Comparison of ENCODE assay signal across 13 mouse cellular contexts in the genomic region with DNA sequence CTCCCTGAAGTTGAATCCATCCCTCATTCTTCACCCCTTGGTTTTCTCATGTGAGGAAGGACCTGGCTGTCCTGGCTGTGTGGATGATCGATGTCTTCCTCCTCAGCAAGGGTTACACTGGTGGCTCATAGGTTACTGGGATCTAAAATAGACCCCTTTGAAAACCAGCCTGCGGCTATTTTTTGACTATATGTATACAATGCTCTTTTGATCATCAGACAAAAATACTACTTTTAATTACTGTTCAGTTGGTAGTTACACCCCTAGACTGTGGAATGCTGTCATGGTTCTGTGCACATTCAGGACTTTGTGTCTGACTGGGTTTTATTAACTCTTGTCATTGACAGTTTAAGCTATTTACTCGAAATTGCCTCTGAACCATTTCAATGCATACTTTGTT.
"Had no signal": no experiment of that assay in that cellular context is flagged by ENCODE, and none has a peak within 500 bp of the region (broad histone marks: within the 10 kb centered on the region; RNA-seq: fewer than 3 reads in every experiment).

No protein-coding gene starts in this region.

- ATAC-seq: midbrain, embryonic 13.5 days; midbrain, embryonic 15.5 days had no signal

- DNase-seq: lung, embryonic 14.5 days; lung, postnatal 10 days; lung, postnatal 4 days; right cerebral cortex, postnatal 14 days; thymus, adult 2 months; thymus, postnatal 25 days; thymus, postnatal 4 days had no signal

- H3K36me3 ChIP-seq: midbrain, embryonic 13.5 days; midbrain, embryonic 15.5 days; neural tube, embryonic 12.5 days; stomach, embryonic 15.5 days had no signal

- H3K4me2 ChIP-seq: lung, embryonic 14.5 days; midbrain, embryonic 11.5 days; midbrain, embryonic 13.5 days; midbrain, embryonic 15.5 days; neural tube, embryonic 12.5 days; stomach, embryonic 15.5 days had no signal

- H3K9me3 ChIP-seq: midbrain, embryonic 13.5 days; midbrain, embryonic 15.5 days; neural tube, embryonic 12.5 days; stomach, embryonic 15.5 days had no signal

- H3K9ac ChIP-seq: lung, embryonic 14.5 days; midbrain, embryonic 13.5 days; midbrain, embryonic 15.5 days; neural tube, embryonic 12.5 days; stomach, embryonic 15.5 days had no signal

- H3K27me3 ChIP-seq: midbrain, embryonic 13.5 days; midbrain, embryonic 15.5 days; neural tube, embryonic 12.5 days; stomach, embryonic 15.5 days had no signal

- H3K27ac ChIP-seq: midbrain, embryonic 13.5 days; midbrain, embryonic 15.5 days; neural tube, embryonic 12.5 days; stomach, embryonic 15.5 days; stomach, postnatal 0 days had no signal

- H3K4me1 ChIP-seq: midbrain, embryonic 13.5 days; midbrain, embryonic 15.5 days; neural tube, embryonic 12.5 days; stomach, embryonic 15.5 days had no signal

- H3K4me3 ChIP-seq: midbrain, embryonic 13.5 days; midbrain, embryonic 15.5 days; neural tube, embryonic 12.5 days; stomach, embryonic 15.5 days had no signal
